Mouse (Mus musculus) MEL (cell line): ENCODE measurements at regions not wholly inside any gene's neighbourhood (a gene's known extent, or its start where the extent isn't known, plus 50 kb on each side); places are given as distances from the start of the nearest gene placed in this dataset.

Experiments used
- DNase-seq: peaks from one replicate; pipeline ENCODE4 v3.0.0; 2011; ENCODE audit warnings: low read depth, low spot score
- H3K27ac ChIP-seq: 2 replicates; pipeline ENCODE4 v1.5.1; 2012; ENCODE audit warnings: low read depth, mild to moderate bottlenecking, control low read depth, low read length, moderate library complexity; ENCODE audit not compliant: control insufficient read depth
- H3K27me3 ChIP-seq, 2 experiments: fragments of 150-350 bp in 1 of 2; sonication (generic) in 1 of 2; 2 replicates each; pipeline ENCODE4 v1.6.1; 2012; ENCODE audit warnings: low read length in 2 of 2, mild to moderate bottlenecking in 2 of 2, improper control_type of control experiment in 1 of 2, moderate library complexity in 1 of 2; ENCODE audit not compliant: insufficient read depth in 2 of 2, control insufficient read depth in 1 of 2
- H3K36me3 ChIP-seq, 2 experiments: 2 replicates each; pipeline ENCODE4 v1.6.1; 2012 to 2014; ENCODE audit warnings: low read length in 2 of 2, improper control_type of control experiment in 1 of 2, inconsistent platforms in 1 of 2, mild to moderate bottlenecking in 1 of 2; ENCODE audit not compliant: insufficient read depth in 2 of 2, control insufficient read depth in 1 of 2
- H3K4me1 ChIP-seq, 2 experiments: fragments of 150-350 bp in 1 of 2; sonication (generic) in 1 of 2; 2 replicates each; pipeline ENCODE4 v1.6.1; 2012; ENCODE audit warnings: low read length in 2 of 2, improper control_type of control experiment in 1 of 2, mild to moderate bottlenecking in 1 of 2; ENCODE audit not compliant: insufficient read depth in 2 of 2, control insufficient read depth in 1 of 2
- H3K4me3 ChIP-seq, 2 experiments: fragments of 150-350 bp in 1 of 2; sonication (generic) in 1 of 2; 2 replicates each; pipeline ENCODE4 v1.5.1; 2012; ENCODE audit warnings: low read depth in 2 of 2, low read length in 2 of 2, mild to moderate bottlenecking in 2 of 2, moderate library complexity in 2 of 2, control low read depth in 1 of 2, improper control_type of control experiment in 1 of 2; ENCODE audit not compliant: control insufficient read depth in 1 of 2, insufficient read depth in 1 of 2
- H3K79me2 ChIP-seq: 2 replicates; pipeline ENCODE4 v1.6.1; 2012; ENCODE audit warnings: mild to moderate bottlenecking, low read length, moderate library complexity; ENCODE audit not compliant: control insufficient read depth, poor library complexity, insufficient read depth
- H3K9ac ChIP-seq: 2 replicates; pipeline ENCODE4 v1.6.1; 2012; ENCODE audit warnings: low read depth, mild to moderate bottlenecking, control low read depth, low read length, moderate library complexity; ENCODE audit not compliant: control insufficient read depth, poor library complexity, severe bottlenecking
- H3K9me3 ChIP-seq: fragments of 150-350 bp; sonication (generic); replicated peaks from 2 replicates; pipeline ENCODE4 v1.6.1; 2012; ENCODE audit warnings: mild to moderate bottlenecking, low read length, improper control_type of control experiment, moderate library complexity; ENCODE audit not compliant: insufficient read depth
- CHD2 ChIP-seq: IDR thresholded peaks from 2 replicates; pipeline ENCODE4 v1.6.1; 2011; ENCODE audit warnings: low read length, improper control_type of control experiment
- ETS1 ChIP-seq: IDR thresholded peaks from 2 replicates; pipeline ENCODE4 v1.6.1; 2012; ENCODE audit warnings: low read depth, mild to moderate bottlenecking, inconsistent platforms, low read length, improper control_type of control experiment, moderate library complexity
- GABPA ChIP-seq: IDR thresholded peaks from 2 replicates; pipeline ENCODE4 v1.6.1; 2012; ENCODE audit warnings: low read depth, mild to moderate bottlenecking, inconsistent platforms, low read length, improper control_type of control experiment, moderate library complexity
- GATA1 ChIP-seq: IDR thresholded peaks from 2 replicates; pipeline ENCODE4 v1.6.1; 2011; ENCODE audit warnings: low read depth, low read length, improper control_type of control experiment
- KAT2A ChIP-seq: conservative IDR thresholded peaks from 2 replicates; pipeline ENCODE4 v1.6.1; 2012; ENCODE audit warnings: low read depth, low read length, improper control_type of control experiment, inconsistent platforms
- MAFK ChIP-seq: IDR thresholded peaks from 2 replicates; pipeline ENCODE4 v1.6.1; 2011; ENCODE audit warnings: low read depth, mild to moderate bottlenecking, low read length, improper control_type of control experiment, borderline replicate concordance
- MAZ ChIP-seq: IDR thresholded peaks from 2 replicates; pipeline ENCODE4 v1.6.1; 2012; ENCODE audit warnings: low read depth, mild to moderate bottlenecking, inconsistent platforms, low read length, improper control_type of control experiment
- MEF2A ChIP-seq: IDR thresholded peaks from 2 replicates; pipeline ENCODE4 v1.6.1; 2014; ENCODE audit warnings: low read depth, mild to moderate bottlenecking, inconsistent platforms, low read length, improper control_type of control experiment; ENCODE audit not compliant: poor library complexity, insufficient replicate concordance, severe bottlenecking; ENCODE audit errors: extremely low read depth
- MXI1 ChIP-seq: IDR thresholded peaks from 2 replicates; pipeline ENCODE4 v1.6.1; 2011; ENCODE audit warnings: mild to moderate bottlenecking, low read depth, low read length, improper control_type of control experiment
- MYB ChIP-seq: IDR thresholded peaks from 2 replicates; pipeline ENCODE4 v1.6.1; 2011; ENCODE audit warnings: mild to moderate bottlenecking, low read depth, low read length, improper control_type of control experiment
- MYC ChIP-seq: IDR thresholded peaks from 2 replicates; pipeline ENCODE4 v1.6.1; 2011; ENCODE audit warnings: low read depth, mild to moderate bottlenecking, low read length, improper control_type of control experiment, moderate library complexity
- NELFE ChIP-seq: IDR thresholded peaks from 2 replicates; pipeline ENCODE4 v1.6.1; 2011; ENCODE audit warnings: low read depth, low read length, improper control_type of control experiment
- NRF1 ChIP-seq: IDR thresholded peaks from 2 replicates; pipeline ENCODE4 v1.6.1; 2014; ENCODE audit warnings: low read depth, mild to moderate bottlenecking, inconsistent platforms, low read length, improper control_type of control experiment, moderate library complexity; ENCODE audit not compliant: poor library complexity, insufficient read depth, severe bottlenecking
- POLR2AphosphoS2 ChIP-seq: IDR thresholded peaks from 2 replicates; pipeline ENCODE4 v1.6.1; 2011; ENCODE audit warnings: low read length, improper control_type of control experiment
- POLR2AphosphoS5 ChIP-seq: IDR thresholded peaks from 2 replicates; pipeline ENCODE4 v1.6.1; 2012; ENCODE audit warnings: low read depth, borderline replicate concordance, mild to moderate bottlenecking, inconsistent platforms, low read length, moderate library complexity, mixed read lengths
- RAD21 ChIP-seq: IDR thresholded peaks from 2 replicates; pipeline ENCODE4 v1.6.1; 2011; ENCODE audit warnings: mild to moderate bottlenecking, low read depth, low read length, improper control_type of control experiment
- RCOR1 ChIP-seq: IDR thresholded peaks from 2 replicates; pipeline ENCODE4 v1.6.1; 2012; ENCODE audit warnings: low read depth, mild to moderate bottlenecking, inconsistent platforms, low read length, improper control_type of control experiment
- SIN3A ChIP-seq: IDR thresholded peaks from 2 replicates; pipeline ENCODE4 v1.6.1; 2012; ENCODE audit warnings: low read length, improper control_type of control experiment, inconsistent platforms
- SMC3 ChIP-seq: IDR thresholded peaks from 2 replicates; pipeline ENCODE4 v1.6.1; 2011; ENCODE audit warnings: low read depth, low read length, improper control_type of control experiment
- TBP ChIP-seq: IDR thresholded peaks from 2 replicates; pipeline ENCODE4 v1.8.0; 2011; ENCODE audit warnings: low read depth, low read length, improper control_type of control experiment
- UBTF ChIP-seq: IDR thresholded peaks from 2 replicates; pipeline ENCODE4 v1.6.1; 2012; ENCODE audit warnings: low read depth, mild to moderate bottlenecking, inconsistent platforms, low read length, improper control_type of control experiment, moderate library complexity, borderline replicate concordance; ENCODE audit not compliant: insufficient read depth
- USF1 ChIP-seq: IDR thresholded peaks from 2 replicates; pipeline ENCODE4 v1.6.1; 2014; ENCODE audit warnings: low read depth, mild to moderate bottlenecking, inconsistent platforms, low read length, improper control_type of control experiment, moderate library complexity
- ZC3H11A ChIP-seq: IDR thresholded peaks from 2 replicates; pipeline ENCODE4 v1.6.1; 2012; ENCODE audit warnings: low read depth, mild to moderate bottlenecking, inconsistent platforms, low read length, improper control_type of control experiment

DNA sequence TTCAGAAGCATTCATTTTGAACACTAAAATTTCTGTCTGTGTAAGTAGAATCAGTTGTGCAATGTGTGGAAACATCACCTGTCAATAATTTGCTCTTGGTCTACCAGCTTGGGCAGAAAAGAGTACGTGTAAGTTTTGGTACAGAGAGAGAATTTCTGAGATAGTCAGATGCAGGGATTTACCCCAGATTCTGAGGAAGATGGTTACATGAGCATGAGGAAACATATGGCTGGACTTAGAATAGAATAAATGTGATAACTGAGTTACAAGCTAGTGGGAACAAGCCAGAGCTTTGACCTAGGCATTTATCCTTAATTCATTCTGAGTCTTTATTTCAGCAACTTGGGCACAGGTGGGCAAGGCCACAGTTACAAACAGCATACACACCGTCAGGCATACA lies 831.8 kb downstream of the Adgrl2 start:
- no peaks in the 10 kb centered on the region for H3K27me3 ChIP-seq
- H3K27ac ChIP-seq: no peak overlapping the region
- H3K36me3 ChIP-seq: no peaks in the 10 kb centered on the region
- no peaks in the 10 kb centered on the region for H3K79me2 ChIP-seq
- H3K4me1 ChIP-seq: no peaks in the 10 kb centered on the region
- no peaks in the 10 kb centered on the region for H3K9me3 ChIP-seq
- TF ChIP-seq MYB (no peak), TBP (no peak), RAD21 (no peak), RCOR1 (no peak), MEF2A (no peak), SMC3 (no peak), USF1 (no peak), MAZ (no peak), UBTF (no peak)
- H3K4me3 ChIP-seq: no peak overlapping the region
- no peak for DNase-seq
- H3K9ac ChIP-seq: no peak overlapping the region

DNA sequence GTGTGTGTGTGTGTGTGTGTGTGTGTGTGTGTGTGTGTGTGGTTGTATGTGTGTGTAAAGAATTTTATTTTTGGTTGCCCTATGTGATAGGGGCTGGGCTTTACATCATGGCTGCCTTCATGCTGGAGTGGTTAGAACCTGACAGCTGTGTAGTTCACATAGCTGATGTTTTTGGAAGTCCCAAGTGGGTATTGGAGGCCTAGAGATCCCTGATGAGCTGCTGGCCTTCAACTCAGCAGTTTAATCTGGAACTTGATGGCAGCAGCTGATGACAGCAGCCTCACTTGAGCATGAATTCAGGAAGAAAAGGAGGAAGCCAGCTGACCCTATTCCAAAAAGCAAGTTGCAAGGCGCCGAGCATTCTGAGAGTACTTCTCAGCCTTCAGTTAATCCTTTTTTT lies 846.6 kb downstream of the Adgrl2 start:
- Histone ChIP-seq H3K27me3 (no peaks in the 10 kb centered on the region), H3K36me3 (no peaks in the 10 kb centered on the region)
- no peak for TF ChIP-seq RAD21
- no peak for TF ChIP-seq SIN3A
- no peak for TF ChIP-seq ETS1
- TF ChIP-seq POLR2AphosphoS5: no peak
- no peak for TF ChIP-seq CHD2
- TF ChIP-seq ZC3H11A: no peak
- TF ChIP-seq KAT2A: no peak
- TF ChIP-seq, all 39 proteins: peak for 0
- no peaks in the 10 kb centered on the region for H3K79me2 ChIP-seq
- no peak for DNase-seq
- H3K4me1 ChIP-seq: no peaks in the 10 kb centered on the region
- no peak overlapping the region for H3K27ac ChIP-seq
- H3K4me3 ChIP-seq: no peak overlapping the region
- no peak overlapping the region for H3K9ac ChIP-seq
- no peaks in the 10 kb centered on the region for H3K9me3 ChIP-seq

DNA sequence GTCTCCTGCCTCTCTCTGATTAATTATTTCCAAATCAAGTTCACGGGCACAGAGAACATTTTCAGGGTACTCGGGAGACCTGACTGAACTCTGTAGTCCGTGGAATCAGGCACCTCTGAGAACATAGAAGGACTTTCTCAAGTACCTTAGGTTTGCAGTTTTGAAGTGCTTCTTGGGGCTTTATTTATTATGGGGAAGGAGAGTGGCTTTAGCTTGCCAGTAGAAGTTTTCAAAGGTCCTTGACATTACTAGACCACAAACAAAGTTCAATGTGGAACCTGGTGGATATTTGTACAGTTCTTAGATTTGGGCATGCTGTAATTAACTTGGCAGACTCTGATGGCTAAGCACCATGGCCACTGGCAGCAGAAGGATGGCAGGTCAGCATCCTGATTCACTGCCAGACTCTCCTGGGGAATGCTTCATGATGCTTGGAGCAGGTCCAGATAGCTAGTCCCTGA lies 853.5 kb downstream of the Adgrl2 start:
- no peaks in the 10 kb centered on the region for H3K4me1 ChIP-seq
- TF ChIP-seq NELFE: no peak
- TF ChIP-seq MAZ: no peak
- TF ChIP-seq MXI1: no peak
- TF ChIP-seq SMC3: no peak
- TF ChIP-seq RCOR1: no peak
- TF ChIP-seq MAFK: no peak
- no peak for TF ChIP-seq MYC
- TF ChIP-seq GABPA: no peak
- TF ChIP-seq GATA1: no peak
- no peak for TF ChIP-seq SIN3A
- no peak for TF ChIP-seq POLR2AphosphoS2
- TF ChIP-seq NRF1: no peak
- TF ChIP-seq, all 39 proteins: peak for 0
- Histone ChIP-seq H3K27ac (no peak overlapping the region), H3K36me3 (no peaks in the 10 kb centered on the region), H3K4me3 (no peak overlapping the region), H3K9ac (no peak overlapping the region), H3K9me3 (no peaks in the 10 kb centered on the region), H3K79me2 (no peaks in the 10 kb centered on the region), H3K27me3 (no peaks in the 10 kb centered on the region)
- no peak for DNase-seq
